Mouse (Mus musculus) activated CD4-positive, CD25-positive, alpha-beta regulatory T cell, adult 9 weeks (primary cell): ENCODE results near the gene Pnp. TPM values are rescaled to one million over a fixed set of nuclear protein-coding genes. Genes with fewer than 3 reads are reported as not detected.

Experiments
- polyA plus RNA-seq: library from polyadenylated mRNA; unstranded; fragments of 100-300 nt; shearing (Covaris generic); gene quantifications from one replicate; pipeline ENCODE4 v1.2.1, GENCODE M21; 2017

Gene Pnp
- 80.7 TPM for polyA plus RNA-seq

DNA sequence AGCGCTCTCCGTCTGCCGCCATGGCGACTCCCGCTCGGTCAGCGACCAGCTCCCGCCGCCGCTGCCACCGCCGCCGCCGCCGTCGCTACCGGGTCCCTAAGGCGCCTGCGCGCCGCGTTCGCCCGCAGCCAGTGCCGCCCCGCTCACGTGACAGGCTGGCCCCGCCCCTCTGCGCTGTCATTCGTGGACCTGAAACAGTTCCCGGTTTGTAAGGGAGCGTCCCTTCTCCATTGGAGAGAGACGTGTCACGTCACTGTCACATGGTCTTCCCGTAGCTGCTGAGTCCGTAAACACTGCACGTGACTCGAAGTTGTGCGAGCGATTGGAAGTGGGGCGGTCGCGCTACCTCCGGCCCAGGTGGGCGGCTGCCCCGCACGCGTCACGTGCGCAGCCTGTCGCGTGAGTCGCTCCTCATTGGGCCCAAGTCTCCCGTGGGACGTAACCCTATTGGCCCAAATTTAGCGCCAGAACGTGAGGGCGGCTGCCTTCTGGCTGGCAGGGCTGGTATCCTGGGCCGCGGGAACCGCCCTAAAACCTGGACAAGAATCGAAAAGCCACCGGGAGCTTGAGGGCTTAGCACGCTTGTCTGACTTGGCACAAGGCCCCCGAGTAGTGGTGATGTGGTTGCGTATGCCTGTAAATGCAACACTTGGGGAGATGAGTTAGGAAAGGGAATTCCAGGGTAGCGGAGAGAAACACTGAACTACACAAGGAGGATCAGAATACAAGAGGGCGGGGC is at the start of gene Pnp, which contains the start of gene Pip4p1:
TSS of gene Pnp (plus strand) at position 329 of the 739 bp plus-strand sequence.
TSS of gene Pip4p1 (minus strand) at position 103 of the 739 bp plus-strand sequence.

GRCm38 (mm10) chr14:50897374-50897765 is 33.5 kb upstream of the Pnp start, which contains the start of gene Klhl33:
Gene Klhl33 (minus strand): TSS chr14:50897507.

DNA sequence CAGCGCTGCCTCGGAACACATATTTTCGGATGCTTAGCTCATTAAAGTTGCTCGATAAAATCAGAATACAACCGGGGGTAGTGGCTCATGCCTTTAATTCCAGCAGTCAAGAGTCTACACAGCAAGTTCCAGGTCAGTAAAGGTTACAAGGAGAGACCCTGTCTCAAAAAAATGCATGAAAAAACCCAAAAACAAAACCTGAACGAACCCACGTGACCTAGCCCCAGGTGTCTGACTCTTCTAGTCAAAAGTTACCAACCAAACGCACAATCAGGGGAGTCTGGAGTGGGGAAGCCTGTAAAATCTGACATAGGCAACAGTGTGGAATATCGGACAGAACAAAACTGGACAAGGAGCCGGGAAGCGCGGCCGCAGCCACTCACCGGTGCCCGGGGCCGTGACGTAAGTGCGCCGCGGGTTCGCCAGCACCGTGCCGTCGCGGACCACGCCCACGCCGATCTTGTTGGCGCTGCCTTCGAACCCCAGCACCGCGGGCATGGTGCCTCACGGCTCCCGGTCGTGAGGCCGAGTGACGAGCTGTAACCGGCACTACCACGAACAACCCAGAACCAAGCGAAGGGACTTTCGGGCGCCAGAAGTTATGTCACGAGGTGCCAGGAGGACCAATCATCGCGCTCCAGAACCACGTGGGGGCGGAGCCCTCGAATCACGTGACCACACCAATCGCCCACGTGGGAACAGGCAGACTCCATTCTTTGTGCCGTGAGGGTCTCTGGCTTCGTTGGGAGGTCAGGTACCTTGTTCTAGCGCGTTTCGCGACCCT is 6.4 kb upstream of the Pnp start, which contains the start of the genes Osgep and Apex1:
TSS of gene Osgep (minus strand) at position 613 of the 784 bp plus-strand sequence.
TSS of gene Apex1 (plus strand) at position 688 of the 784 bp plus-strand sequence.

DNA sequence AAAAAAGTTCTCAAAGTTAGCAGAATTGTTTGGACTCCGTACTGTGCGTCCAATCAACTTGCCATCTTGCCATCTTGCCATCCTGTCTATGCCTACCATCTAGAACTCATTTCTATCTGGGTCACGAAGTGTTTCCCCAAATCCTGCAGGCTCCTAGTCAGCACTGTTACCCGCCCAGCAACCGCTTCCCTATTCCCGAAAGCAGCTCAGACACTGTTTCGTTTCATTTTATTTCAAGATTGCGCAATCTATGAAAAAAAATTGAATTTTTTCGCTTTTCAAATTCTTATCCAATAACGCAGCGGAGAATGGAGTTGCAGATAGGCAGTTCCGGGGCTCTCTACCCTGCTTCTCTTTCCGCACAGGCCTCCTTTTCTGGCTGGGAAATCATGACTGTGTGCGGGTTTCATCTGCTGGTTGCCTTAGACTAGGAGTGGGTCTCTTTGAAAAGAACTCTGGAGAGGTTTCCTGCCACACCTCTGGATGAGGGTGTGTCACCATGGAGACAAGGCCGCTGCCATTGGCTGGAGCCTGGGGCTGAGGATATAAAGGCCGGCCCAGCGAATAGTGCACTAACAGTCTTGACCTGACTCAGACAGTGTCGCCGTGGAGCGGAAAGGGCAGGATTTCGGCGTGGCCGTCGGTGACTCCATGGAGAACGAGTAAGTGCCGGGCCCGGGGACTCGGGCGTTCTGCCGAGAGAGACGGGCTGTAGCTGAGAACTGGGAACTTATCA is 13.2 kb downstream of the Pnp start, which contains the start of gene Gm49342:
TSS of gene Gm49342 (plus strand) at position 586 of the 736 bp plus-strand sequence.

DNA sequence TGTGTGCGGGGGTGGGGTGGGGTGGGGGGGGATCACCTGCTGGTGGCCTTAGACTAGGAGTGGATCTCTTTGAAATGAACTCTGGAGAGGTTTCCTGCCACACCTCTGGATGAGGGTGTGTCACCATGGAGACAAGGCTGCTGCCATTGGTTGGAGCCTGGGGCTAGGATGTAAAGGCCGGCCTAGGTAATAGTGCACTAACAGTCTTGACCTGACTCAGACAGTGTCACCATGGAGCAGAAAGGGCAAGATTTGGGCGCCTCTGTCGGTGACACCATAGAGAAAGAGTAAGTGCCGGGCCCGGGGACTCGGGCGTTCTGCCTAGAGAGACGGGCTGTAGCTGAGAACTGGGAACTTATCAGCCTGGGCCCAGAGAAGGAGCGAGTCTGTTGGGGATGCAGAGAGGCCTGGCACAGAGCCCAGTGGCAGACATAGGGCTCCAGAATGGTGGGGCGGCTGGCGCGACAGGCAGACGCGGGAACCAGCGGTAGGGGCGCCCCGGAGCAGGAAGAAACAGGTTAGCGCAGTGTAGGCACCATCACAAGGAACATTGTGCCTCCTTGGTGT is 25.1 kb downstream of the Pnp start, which contains the start of gene Pnp2:
TSS of gene Pnp2 (plus strand) at position 51 of the 567 bp plus-strand sequence.

DNA sequence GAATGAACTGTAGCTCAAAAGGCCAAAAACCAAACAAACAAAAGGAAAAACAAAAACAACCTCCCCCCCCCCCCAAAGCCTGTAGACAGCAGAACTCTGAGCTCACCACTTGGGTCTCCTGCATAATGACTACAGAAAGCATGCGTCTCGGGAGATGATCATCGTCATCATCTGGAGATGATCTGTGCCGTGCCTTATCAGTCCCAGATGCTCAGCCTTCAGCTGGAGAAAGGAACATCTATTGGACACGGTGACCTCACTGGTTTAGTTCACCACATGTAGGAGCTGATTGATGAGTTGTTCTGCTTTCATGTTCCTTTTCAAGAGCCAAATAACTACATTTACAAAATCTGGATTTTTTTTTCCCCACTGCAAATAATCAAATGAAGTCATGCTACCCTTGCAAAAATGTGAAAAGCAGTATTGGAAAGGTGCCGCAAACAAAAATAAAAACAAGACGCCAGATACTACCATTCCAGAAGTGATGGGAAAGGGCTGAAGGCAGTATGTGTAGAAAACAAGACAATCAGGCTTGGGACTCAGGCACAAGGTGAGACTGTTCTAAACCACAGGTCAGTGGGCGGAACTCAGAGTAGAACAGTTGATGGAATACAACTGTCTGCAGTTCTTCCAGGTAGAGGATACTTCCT is 76.4 kb downstream of the Pnp start, which contains the start of gene Rnase10:
TSS of gene Rnase10 (plus strand) at position 600 of the 650 bp plus-strand sequence.

Other genes with a start within 250 kb of the Pnp start
- gene Olfr747, start 237.9 kb upstream of the Pnp start, polyA plus RNA-seq: not detected
- not detected for gene Olfr748, start 223.7 kb upstream of the Pnp start, polyA plus RNA-seq
- gene Olfr749, start 186.0 kb upstream of the Pnp start, polyA plus RNA-seq: not detected
- 113 TPM for gene Ttc5, start 145.6 kb upstream of the Pnp start, polyA plus RNA-seq
- not detected for gene Ccnb1ip1, start 123.3 kb upstream of the Pnp start, polyA plus RNA-seq
- 83.4 TPM for gene Parp2, start 123.2 kb upstream of the Pnp start, polyA plus RNA-seq
- 27.8 TPM for gene Tep1, start 60.5 kb upstream of the Pnp start, polyA plus RNA-seq
- 0.05 TPM for gene Klhl33, start 33.6 kb upstream of the Pnp start, polyA plus RNA-seq
- 94.6 TPM for gene Osgep, start 6.2 kb upstream of the Pnp start, polyA plus RNA-seq
- gene Apex1, start 6.1 kb upstream of the Pnp start, polyA plus RNA-seq: 66.3 TPM
- gene Pip4p1, start 226 bp upstream of the Pnp start, polyA plus RNA-seq: 8.1 TPM
- not detected for gene Gm49342, start 13.4 kb downstream of the Pnp start, polyA plus RNA-seq
- gene Pnp2, start 24.9 kb downstream of the Pnp start, polyA plus RNA-seq: 0.83 TPM
- not detected for gene Rnase10, start 76.7 kb downstream of the Pnp start, polyA plus RNA-seq
- gene Rnase9, start 110.8 kb downstream of the Pnp start, polyA plus RNA-seq: not detected
- gene Rnase11, start 119.1 kb downstream of the Pnp start, polyA plus RNA-seq: not detected
- gene Rnase12, start 126.6 kb downstream of the Pnp start, polyA plus RNA-seq: not detected
- not detected for gene Olfr750, start 143.4 kb downstream of the Pnp start, polyA plus RNA-seq
- 22.8 TPM for gene Rnase4, start 160.0 kb downstream of the Pnp start, polyA plus RNA-seq
- gene Ang, start 160.1 kb downstream of the Pnp start, polyA plus RNA-seq: 4.4 TPM
- not detected for gene Eddm3b, start 183.3 kb downstream of the Pnp start, polyA plus RNA-seq
- gene Rnase6, start 192.8 kb downstream of the Pnp start, polyA plus RNA-seq: 1.2 TPM
- not detected for gene Rnase1, start 215.7 kb downstream of the Pnp start, polyA plus RNA-seq
- gene Rnase2b, start 231.2 kb downstream of the Pnp start, polyA plus RNA-seq: not detected